Mouse (Mus musculus) cerebellum, adult 8-10 months (tissue): Measurements from ENCODE around the gene Morf4l2.
"Not testable (repeated sequence)": the region's sequence is repeated elsewhere in the genome, so short reads cannot be mapped to it uniquely, and the experiment has no call there.

Experiments
- DNase-seq: peaks from one replicate; pipeline ENCODE4 v3.0.0; 2022

The Morf4l2 gene

DNA sequence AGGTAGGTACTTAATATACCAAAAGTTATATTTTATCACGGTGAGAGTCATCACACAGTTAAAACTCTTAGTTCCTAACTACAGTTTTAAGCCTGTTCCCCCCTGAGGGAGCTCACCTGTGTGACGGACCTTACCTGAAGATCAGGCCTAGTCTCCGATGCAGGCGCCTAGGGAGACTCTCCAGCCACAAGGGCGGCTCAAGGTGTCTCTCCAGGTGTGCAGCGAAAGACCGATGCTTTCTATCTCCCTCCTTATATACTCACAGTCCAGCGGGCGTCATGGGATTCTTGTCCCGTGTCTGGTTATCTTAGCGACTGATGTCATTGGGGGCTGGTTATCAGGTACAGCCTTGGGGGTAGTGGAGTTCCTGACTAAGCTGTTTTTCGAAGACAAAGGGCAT is at the start of gene Morf4l2:
TSS of gene Morf4l2 (minus strand) at position 232 of the 400 bp plus-strand sequence.
- no peak for DNase-seq

DNA sequence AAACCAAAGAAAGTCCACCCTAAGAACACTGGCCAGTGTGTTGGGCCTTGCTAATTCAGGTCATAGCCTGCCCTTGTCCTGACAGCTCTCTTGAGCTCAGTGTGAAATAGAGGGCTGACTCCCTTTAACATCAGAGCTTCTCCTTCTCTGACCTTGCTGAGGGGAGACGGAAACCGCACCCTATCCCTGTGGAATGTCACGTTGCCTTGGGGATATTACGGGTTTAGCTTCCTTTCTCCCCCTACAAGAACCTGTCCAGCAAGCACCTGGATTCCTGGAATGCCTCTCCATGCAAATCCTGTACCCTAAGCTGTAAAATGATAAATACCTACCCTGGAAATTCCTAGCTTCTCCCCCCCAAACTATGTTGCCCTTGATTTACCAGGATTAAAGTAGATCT is 46.0 kb upstream of the Morf4l2 start:
- DNase-seq: no peak

DNA sequence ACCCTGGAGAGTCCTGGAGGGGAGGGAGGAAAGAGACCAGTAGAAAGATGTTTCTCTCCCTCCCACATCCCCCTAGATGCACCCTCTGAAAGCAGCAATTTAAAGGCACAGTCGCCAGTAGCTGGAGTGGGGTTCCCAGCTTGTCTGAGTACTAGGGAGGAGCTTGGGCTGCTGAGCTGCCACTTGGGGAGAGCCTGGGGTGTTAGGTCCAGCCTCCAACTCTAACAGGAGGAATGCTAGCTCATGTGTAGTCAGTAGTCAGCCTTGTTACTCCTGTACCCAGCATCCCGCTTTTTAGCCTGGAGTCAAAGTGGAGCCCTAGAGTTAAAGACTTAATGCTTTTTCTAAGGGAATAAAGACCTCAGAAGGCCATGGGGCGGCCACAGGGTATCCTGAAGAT is 36.6 kb upstream of the Morf4l2 start, which contains the start of gene Glra4:
TSS of gene Glra4 (minus strand) at position 101 of the 400 bp plus-strand sequence.
- DNase-seq: no peak

DNA sequence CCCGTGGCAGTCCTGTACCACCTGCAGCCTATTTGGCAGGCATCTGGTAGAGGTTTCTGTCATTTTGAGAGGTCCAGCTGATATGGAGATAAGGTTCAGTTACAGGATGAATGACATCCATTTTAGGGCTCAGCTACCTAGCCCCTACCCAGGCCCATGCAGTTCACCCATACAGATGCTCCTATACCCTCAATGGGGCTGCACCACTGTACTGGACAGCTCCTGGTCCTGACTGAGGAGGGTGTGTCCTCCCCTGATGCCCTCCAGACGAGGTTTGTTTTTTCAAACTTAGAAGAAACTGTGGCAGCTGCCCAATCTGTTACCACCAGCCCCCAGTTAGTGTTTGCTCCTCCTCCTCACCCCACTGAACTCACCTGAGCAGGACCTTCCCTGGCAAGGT is 35.8 kb upstream of the Morf4l2 start:
- DNase-seq: no peak

DNA sequence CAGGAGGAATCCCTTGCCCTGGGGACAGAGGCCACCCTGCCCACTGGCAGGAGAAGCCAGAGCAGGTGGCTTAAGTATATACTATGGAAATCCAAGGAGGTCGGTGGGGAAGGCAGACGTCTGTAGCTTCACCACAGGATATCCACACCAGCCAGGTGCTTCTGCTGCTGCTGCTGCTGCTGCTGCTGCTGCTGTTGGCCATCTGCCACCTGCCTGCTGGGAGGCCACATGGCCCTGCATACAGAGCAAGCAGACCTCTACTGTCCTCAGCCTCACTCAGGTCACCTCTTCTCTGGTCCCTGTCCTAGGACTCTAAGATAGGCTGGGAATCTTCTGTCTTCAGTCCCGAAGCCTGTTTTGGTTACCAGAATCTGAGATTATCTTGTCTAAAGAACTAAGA is 34.6 kb upstream of the Morf4l2 start:
- DNase-seq: no peak

DNA sequence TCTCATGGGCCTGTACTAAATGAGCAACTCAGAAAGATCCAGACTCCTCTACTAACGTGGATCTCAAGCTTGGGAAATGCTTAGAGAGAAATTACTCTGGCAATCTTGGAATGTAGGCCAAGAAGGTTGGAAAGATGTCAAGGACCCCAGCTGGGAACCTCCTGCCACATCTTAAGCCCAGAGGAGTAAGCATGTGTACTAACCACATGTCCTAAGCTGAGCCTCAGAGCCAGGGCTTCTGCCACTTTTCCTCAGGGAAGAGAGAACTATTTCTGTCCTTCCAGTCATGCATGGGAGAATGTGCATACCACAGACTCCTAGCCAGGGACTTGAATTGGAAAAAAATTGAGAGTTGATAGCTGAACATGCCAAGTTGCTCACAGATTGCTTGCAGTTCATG is 29.5 kb upstream of the Morf4l2 start:
- no peak for DNase-seq

DNA sequence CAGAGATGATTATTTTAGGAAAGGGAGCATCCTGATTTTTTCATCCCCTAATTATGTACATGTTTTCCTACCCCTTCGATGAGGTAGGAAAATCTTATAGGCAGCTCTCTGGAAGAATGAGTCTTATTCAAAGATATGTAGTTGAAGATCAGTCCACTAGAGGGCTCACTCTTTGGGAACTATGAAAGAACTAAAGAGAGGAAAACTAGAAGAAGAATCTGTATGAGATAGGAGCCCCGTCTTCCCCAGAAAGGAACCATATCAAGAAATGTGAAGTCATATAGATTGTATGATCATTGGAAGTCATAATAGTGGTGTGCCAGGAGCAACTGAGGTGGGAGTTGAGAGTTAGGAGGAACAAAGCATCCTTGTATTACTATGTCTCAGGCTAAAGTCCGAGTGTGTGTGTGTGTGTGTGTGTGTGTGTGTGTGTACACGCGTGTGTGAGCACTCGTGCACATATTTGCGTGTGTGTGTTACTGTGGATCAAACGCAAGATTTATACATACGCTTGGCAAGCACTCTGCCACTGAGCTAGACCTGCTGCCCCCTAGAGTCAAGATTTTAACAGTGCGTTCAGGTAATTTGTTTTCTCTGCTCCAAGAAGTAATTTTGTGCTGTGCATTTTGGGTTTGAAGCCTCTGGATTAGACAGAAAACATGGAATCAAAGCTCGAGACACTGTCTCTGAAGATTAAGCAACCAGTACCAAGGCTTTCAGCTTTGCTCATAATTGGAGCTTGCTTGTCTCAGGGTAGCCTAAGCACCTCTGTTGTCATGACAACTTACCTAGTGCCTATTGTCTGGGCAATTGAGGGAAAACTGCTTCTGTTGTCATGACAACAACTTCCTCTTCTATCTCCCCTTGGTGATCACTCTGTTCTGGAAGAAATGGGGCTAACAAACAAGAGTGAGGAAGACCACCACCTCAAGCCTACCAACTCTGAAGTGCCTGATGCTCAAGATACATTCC is 17.9 kb upstream of the Morf4l2 start:
- DNase-seq: no peak

DNA sequence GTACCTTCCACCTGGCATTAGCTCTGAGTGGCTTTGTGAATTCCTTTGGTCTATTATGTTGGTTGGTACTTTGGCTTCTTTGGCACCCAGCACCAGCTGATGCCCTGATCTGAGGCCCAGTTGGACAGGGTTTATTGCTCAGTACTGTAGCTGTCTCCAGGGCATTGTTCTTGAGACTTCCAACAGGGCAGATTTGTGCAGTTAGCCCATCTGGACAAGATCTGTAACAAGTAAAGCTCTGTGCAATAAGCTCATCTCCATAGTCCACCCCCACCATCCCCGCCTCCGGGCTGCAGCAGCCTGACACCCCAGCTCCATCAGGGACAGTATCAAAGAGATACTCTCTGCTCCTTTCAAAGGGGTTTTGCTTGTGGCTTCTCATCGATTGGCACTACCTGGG is 12.0 kb upstream of the Morf4l2 start:
- no peak for DNase-seq

DNA sequence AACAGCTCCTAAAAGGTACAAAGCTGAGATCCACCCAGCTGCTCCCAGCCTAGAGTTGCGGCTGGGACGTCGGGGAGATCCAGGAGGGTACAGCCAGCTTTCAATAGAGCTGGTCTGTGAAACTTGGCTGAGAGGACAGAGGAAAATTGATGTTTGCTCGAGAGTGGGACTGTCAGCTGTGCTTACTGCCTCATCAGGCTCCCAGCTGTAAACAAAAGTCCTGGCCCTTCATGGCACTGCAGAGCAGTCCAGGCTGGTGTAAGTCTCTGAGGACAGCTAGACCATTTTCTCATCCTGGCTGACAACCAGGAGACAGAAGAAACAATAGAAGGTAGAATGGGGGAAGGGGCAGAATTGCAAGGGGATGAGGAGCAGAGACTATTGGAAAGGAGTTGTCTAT is 5.8 kb upstream of the Morf4l2 start:
- no peak for DNase-seq

DNA sequence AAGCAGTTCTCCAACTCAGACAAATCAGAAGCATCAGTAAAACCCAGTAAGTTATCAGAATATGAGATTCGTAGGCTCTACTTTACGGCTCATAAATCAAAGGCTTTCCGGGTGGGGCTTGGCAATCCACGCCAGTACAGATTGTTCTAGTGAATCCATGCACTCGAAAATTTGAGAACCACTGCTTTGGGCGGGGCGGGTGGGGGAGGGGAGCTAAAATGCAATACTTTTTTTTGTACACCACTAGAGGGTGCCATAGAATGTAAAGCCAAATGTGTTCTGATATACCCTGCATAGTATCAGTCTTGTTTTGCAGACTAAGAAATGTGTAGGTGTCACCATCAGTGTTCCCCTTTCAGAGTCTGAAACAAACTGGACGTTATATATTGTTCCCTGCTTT is 1.2 kb upstream of the Morf4l2 start:
- no peak for DNase-seq

DNA sequence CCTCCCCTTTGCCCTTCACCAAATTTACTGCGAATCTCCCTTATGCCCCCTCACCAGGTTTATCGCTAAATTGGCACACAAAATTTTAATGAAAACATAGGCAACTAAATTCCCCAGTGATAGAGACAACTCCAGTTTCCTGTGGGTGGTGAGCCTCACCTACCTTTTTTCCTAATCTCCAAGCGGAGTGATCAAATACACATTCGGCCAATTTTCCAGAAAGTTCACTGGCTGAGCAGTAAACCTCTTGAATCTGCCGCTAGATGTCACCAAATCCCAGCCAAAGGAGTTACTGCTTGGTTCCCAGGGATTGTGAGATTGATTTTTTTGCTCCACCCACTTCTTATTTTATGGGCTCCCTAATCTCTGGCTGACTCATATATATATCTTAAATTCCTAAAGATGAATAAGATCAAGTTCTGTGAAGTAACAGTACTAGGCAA is 808 bp downstream of the Morf4l2 start:
- peak; percentile 50 for DNase-seq

DNA sequence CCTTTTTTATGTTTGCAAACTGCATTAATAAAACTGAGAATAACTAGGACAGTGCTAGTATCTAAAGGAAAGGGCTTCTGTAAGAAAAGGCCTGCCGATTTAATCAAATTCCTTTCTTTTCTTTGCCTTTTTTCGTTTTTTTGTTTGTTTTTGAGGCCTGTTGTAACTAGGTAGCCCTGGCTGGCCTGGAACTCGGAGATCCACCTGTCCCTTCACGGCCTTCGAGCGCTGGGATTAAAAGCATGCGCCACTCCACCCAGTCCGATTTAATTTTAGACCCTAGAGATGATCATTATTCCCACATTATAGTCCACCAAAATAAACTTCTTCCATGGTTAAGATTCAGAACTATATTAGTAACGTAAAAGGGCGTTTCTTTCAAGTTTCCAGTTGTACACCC is 1.2 kb downstream of the Morf4l2 start:
- DNase-seq: no peak

DNA sequence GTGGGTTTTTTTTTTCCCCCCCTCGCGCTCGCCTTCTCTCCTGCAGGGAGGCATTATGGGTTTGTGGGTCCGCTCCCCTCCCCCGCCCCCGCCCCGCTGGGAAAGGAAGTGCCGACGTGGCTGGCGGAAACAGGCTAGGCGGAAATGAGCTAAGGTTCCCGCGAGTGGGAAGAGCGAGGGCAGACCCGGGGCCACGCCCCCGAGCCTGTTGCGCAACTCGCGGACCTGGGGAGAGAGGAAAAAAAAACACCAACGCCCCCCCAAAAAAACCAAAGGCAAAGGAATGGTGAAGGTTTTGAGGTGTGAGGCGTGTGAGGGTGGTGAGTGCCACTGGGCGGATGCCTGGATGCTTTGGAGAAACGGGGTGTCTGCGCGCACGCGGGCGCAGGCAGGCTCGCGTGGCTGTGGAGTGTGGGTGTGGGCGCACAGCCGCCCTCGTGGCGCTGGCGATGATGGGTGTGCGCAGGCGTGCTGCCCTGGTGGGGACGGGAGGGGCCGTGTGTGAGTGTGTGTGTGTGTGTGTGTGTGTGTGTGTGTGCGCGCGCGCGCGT is 1.8 kb downstream of the Morf4l2 start:
- peak; percentile 68 for DNase-seq

DNA sequence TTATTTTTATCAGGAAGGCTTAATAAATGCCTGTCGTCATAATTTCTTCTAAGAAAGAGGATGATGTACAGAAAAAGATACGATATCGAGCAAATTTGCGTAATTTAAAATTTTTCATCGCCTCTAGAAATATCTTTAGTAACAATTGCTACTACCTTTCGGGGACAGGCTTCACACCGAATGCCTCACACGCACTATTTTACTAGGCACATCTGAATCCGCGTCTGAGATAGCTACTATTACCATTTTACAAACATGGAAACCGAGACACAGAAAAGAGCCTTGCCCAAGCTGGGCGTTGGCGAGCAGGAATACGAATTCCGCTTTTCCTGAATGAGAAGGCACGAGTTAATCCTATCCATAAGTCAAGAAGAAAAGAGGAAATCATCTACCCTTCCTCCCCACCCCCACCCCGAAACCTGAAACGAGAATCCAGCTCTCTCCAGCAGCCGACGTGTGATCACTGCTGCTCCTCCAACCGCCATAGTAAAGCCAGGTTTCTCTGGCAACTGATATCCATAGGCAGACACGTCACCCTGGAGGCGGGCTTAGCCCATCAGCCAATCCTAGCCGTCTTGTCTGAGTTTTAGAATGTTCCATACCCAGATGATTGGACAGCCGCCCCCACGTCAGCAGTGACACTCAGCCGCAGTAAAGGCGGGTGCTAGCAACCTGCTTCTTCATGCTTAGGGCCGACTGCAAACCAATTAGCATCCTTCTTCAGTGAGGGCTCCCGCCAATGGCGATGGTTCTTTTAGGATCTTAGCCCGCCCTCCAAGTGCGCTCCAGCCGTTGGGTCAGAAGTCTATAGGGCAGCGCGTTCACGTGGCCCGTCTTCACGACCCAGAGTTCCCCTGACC is 2.5 kb downstream of the Morf4l2 start:
- peak; percentile 87 for DNase-seq

DNA sequence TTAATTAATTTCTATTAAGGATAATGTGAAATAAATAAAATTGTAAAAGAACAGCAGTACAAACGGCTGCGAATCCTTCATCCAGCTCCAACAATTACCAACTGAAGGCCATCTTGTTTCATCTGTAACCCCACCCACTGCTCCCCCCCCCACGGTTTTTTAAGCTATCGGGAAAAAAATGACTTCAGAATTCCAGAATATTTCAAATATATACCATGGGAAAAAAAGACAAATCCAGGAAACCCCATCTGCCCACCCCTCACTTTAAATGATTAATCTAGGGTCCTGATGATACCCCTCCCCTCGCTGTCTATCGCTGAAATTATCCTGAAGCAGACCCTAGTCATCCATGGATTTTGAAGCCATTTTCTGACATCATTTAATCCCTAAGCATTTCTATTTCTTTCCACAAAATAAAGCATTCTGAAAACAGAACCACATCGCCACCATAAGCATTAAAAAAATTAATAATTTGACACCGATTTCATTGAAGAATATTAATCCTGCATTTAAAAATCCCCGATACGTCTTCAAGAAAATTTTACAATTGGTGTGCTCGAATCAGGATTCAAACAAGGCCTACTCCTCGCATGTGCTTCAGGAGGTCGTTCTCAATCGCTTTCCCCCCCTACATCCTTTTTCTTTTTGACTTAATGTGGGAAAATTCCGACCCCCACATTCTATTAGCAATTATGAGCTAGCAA is 3.3 kb downstream of the Morf4l2 start:
- DNase-seq: no peak

DNA sequence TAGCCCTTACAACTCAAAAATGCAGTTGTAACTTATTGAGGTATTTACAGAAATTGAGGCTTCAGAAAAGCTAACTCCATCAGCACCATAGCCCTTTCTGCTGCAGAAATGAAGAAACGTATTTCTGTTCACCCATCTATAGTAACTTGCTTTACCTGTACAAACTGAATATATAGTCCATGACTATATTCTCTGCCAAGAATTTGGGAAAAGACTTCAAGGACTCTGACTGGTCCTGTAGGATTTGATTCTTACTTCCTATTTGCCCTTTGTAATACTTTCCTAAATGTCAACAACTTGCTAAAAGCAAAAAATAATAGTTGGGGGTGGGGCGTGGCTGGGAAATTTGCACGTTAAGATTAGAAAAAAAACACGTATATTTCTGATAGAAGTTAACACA is 11.5 kb downstream of the Morf4l2 start:
- DNase-seq: no peak

DNA sequence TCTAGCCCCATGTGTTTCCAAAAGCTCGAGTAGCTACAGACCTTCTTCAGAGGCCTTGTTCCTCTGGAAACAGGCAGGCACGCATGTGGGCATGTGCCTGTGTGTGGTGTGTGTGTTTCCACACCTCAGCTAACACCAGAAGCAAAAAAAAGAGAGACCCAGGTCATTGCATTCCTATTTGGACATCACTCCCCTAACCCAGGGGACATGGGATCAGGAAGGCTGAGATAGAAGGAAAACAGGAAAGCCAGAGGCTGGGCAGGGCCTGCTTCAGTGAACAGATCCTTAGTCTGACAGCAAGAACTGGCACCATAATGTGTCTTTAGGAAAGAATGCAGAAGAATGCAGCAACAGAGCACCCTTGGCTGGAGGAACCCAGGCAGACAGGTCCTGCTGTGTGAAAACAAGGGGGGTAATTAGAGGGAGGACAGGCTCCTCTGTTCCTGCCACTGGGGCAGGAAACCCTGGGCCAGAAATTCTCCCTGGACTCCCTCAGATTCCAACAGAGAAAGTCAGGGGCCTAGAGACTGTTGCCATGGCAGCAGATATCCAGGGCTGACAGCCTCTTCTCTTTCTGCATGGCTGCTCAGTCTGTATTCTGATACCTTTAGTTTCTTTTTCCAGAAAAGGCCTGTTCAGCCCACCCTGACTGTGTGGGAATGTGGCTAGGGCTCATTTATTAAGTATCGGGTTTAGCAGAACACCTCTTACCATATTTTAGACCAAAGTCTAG is 28.6 kb downstream of the Morf4l2 start:
- not testable (repeated sequence) for DNase-seq

DNA sequence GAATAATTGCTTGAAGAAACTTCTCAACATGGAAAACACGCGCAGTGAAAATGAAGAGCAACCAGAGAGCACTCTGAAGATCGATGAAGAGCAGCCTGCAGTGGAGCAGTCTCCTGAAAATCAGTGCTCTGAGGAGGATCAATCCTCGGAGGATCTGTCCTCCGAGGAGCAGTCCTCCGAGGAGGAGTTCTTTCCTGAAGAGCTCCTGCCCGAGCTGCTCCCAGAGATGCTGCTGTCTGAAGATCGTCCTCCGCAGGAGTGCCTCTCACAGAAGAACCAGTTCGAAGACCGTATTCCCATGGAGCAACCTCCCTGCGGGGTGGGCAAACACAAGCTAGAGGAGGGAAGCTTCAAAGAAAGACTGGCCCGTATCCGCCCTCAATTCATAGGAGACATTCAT is 34.7 kb downstream of the Morf4l2 start:
- DNase-seq: peak; percentile 5

DNA sequence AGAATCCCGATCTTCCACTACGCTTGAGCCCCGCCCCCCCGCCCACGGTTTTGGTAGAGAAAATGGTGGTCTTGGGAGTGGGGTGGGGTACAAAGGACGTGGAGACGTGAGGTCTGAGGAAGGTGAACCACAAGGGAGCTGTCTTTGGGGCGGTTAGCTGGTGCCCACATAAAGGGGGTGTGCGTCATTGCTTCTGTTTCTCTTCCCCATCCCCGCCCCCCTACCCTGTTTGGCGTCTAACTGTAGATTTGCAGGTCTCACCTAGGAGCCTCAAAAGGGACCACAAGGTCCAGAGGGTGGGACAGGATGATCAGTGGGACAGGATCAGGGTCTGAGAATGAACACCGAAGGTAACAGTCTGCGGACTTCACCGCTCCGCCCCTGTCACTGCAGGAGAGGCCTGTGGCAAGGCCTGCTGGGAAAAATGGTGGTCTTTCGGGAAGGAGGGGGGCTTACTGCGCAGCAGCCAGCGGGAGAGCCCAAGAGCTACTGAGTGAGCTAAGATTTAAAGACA is 35.3 kb downstream of the Morf4l2 start:
- DNase-seq: peak; percentile 27

DNA sequence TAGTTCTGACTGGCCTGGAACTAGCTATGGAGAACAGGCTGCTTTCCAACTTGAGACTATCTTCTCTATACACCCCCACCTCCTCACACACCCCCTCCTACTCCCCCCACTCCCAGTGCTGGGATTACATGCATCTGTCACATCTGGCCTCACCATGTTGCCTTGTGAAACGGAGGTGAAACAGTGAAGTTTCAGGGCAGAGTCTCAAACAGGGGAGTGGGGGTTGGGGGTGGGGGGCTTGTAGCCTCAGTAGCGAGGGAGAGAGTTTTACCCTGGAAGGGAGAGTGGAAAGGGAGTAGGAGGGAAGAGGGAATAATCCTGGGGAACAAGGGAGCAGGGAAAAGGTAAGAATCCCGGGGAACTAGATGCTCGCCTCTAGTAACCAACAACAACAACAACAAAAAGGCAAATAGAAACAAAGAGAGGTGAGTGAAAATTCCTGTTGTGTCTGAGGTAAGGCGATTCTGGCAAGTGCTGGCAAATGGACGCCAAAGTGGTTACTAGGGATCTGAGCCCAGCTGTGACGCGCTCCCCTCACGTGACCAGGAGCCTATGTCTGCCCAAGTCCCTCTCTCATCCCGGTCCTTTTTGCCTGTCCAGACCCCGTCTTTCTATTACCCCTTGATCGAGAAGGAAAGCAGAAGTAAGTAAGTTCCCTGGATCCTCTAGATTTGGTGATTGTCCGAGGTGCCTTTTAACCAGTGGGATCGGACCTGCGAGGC is 35.9 kb downstream of the Morf4l2 start, which contains the start of gene Tceal1:
TSS of gene Tceal1 (plus strand) at position 537 of the 722 bp plus-strand sequence.
- peak; percentile 61 for DNase-seq

DNA sequence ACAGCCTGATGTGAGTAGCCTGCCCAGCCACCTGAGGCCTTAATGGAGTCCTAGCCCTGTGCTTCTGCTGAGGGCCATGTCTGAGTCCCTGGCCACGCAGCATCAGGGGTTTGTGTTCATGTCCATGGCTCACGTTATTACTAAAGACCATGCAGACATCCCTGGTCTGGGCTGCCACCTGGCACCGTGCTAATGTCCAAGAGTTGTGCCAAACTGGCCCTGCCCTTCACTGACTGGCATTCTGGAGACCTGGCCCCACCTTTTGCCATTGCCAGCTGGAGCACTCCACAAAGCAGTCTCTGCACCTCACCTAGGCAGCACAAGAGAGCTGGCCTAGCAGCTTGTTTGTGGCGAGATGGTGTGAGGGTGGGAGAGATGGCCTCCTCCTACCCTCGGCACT is 50.3 kb downstream of the Morf4l2 start:
- no peak for DNase-seq
